Mouse (Mus musculus) urinary bladder, postnatal 36 days (tissue): ENCODE results near the gene Galr3.

Experiments used
- DNase-seq, 2 experiments: peaks; one replicate each; pipeline ENCODE4 v3.0.0; 2022; ENCODE audit warnings: low spot score in 2 of 2, mixed read lengths in 1 of 2

The Galr3 gene

GRCm38 (mm10) chr15:79052366-79052765, 10.7 kb downstream of the Galr3 start:
- DNase-seq, result no peak

GRCm38 (mm10) chr15:79056601-79057000, 14.9 kb downstream of the Galr3 start:
- DNase-seq, result no peak

GRCm38 (mm10) chr15:79057850-79058249, 16.2 kb downstream of the Galr3 start:
- no peak for DNase-seq

GRCm38 (mm10) chr15:79060887-79061565, 19.3 kb downstream of the Galr3 start:
- DNase-seq, result no peak

GRCm38 (mm10) chr15:79062376-79063159, 20.9 kb downstream of the Galr3 start, which contains the start of gene Ankrd54:
Gene Ankrd54 (minus strand): TSS chr15:79062893.
- DNase-seq, result peak; percentile 91 to 96

GRCm38 (mm10) chr15:79063160-79063740, 21.6 kb downstream of the Galr3 start:
- no peak for DNase-seq

- no peak for DNase-seq
Observed at GRCm38 (mm10) chr15:79065086-79065770, 23.5 kb downstream of the Galr3 start.

GRCm38 (mm10) chr15:79066276-79066675, 24.6 kb downstream of the Galr3 start:
- no peak for DNase-seq

- no peak for DNase-seq
Observed at GRCm38 (mm10) chr15:79067631-79068030, 25.9 kb downstream of the Galr3 start.

GRCm38 (mm10) chr15:79068416-79068815, 26.7 kb downstream of the Galr3 start:
- DNase-seq, result no peak

GRCm38 (mm10) chr15:79071117-79072039, 29.7 kb downstream of the Galr3 start:
- DNase-seq, result peak; percentile 26 to 33

GRCm38 (mm10) chr15:79073752-79074151, 32.1 kb downstream of the Galr3 start:
- DNase-seq, result no peak

GRCm38 (mm10) chr15:79074446-79074845, 32.8 kb downstream of the Galr3 start:
- no peak for DNase-seq

- peak; percentile 82 to 90 for DNase-seq
Observed at GRCm38 (mm10) chr15:79074913-79075532, 33.3 kb downstream of the Galr3 start, which contains the start of gene Eif3l. Gene Eif3l (plus strand): TSS chr15:79075179.

- DNase-seq, result no peak
Observed at GRCm38 (mm10) chr15:79075658-79076365, 34.1 kb downstream of the Galr3 start.

GRCm38 (mm10) chr15:79079567-79079966, 37.9 kb downstream of the Galr3 start:
- DNase-seq, result no peak

GRCm38 (mm10) chr15:79092284-79092683, 50.6 kb downstream of the Galr3 start:
- DNase-seq, result no peak
